Mouse (Mus musculus): ENCODE results near the gene Grip2.

Gene Grip2

DNA sequence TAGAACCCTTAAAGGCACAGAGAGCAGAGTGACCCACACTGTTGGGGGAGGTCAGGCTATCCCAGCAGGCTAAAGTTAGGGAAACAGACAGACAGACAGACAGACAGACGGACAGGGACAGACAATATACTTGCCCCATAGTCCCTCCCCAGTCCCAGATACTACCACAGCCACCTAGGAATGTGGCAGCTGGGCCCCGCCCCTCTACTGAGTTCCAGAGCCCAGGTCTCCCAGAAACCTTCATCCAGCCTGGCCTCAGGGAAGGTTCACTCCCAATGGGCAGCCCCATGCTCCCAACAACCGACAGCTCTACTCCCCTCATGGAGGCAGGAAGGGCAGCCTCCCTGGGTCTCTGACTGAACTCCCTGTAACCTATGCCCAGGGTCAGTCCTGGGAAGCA is 31.4 kb downstream of the Grip2 start:
- DNase-seq = no peak

DNA sequence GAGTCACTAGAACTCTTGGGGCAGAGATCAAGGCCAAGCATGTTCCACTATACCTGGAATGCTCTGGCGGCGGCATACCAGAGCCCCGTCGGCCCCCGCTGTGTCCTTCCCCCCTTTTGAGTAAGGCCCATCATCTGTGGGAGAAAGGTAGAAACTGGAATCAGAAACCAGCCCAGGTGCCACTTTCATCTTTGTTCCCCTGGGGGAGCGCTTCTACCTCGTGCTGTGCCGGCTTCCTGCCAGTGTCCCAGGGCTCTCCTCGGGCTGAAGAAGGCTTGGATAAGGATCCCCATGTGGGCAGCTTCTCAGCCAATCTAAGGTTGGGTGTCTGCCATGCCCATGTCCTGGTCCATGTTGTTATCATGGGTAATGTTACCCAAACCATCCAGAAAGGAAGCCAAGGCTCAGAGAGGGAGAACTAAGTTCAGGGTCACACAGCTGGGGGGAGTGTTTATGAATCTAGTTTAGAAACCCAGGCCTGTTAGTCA is 38.7 kb downstream of the Grip2 start:
- no peak for DNase-seq

DNA sequence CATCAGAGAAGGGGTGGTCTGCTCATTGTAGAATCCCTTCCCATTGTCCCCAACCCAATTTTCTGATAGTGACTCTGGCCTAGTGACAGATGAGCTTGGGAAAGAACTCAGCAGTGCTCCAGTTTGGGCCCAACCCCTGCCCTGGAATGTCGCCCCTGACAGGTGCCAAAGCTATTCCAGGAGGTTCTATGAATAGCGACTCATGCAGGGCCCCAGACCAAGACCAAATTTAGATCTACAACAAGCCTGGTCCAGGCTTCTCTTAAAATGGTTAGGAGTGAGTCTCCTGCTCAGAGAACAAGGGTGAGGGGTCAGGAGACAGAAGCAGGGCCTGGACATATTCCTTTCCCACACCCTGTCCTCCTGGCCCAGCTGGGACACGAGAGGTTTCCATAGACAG is 42.0 kb downstream of the Grip2 start:
- no peak for DNase-seq

DNA sequence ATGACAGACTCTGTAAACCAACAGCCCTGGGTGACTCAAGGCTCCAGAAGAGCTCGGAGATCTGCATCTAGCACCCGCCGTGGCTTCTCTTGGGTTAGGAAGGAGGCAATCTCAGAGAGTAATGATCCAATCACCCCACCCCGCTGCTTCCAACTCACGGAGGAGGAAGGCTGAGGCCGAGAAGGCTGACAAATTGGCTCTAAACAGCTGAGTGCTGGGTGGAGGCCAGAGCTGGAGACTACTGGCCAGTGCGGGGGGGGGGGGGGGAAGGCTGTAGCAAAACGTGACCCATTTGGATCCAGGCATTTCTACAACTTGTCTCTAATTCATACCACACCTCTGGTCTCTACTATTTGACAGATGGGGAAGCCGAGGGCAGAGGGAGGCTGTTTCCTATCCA is 47.8 kb downstream of the Grip2 start:
- DNase-seq = no peak

DNA sequence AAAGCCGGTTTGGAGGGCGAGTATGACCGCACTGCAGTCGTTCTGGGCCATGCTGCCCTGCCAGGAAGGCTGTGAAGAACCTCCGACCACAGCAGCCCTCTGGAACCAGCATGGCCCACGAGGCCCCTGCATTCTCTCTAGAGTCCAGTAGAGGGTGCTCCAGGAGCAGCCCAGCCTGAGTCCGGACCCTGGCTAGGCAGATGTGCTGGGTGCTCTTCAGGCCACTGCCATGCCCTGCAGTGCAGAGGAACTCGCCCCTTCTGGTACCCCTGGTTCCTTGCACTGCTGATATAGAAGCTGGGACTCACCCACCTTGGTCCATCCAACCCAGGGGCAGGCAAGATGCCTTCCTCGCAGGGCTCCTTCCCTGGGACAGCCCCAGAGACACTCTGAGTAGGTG is 50.5 kb downstream of the Grip2 start:
- peak; percentile 27 for DNase-seq

DNA sequence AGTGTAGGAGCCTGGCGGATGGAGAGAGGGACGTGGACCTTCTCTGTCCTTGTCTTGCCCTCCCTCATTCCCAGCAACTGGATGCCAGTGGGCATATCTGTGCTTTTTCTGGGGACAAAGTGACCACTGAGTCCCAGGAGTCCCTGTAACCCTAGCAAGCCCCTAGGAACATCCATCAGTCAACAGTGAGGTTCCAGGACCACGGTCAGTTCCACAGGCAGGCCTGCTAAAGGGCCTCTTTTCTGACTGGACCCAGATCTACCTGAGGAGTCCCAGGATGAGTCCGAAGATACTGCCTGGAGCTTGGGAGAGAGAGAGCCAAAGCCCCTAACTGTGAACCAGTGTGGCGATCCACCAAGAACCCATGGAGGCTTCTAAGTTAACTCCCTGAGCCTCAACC is 53.1 kb downstream of the Grip2 start:
- no peak for DNase-seq

DNA sequence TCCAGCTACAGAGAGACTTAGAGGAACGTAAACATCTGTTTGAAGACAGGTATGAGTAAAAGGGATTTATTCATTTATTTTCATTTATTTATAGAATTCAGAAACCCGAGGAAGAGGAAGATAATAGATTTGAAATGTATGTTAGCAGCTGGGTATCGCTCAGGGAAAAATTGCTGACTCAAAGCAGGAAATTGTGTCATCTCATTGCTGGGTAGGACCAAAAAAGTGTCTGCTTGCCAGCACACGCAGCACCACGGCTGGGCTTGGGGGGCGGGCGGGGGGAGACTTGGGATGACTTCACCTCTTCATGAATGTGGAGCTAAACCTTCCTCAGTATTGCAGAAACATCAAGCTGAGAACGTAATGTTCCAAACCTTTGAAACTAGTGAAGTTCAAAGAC is 59.5 kb downstream of the Grip2 start:
- no peak for DNase-seq

DNA sequence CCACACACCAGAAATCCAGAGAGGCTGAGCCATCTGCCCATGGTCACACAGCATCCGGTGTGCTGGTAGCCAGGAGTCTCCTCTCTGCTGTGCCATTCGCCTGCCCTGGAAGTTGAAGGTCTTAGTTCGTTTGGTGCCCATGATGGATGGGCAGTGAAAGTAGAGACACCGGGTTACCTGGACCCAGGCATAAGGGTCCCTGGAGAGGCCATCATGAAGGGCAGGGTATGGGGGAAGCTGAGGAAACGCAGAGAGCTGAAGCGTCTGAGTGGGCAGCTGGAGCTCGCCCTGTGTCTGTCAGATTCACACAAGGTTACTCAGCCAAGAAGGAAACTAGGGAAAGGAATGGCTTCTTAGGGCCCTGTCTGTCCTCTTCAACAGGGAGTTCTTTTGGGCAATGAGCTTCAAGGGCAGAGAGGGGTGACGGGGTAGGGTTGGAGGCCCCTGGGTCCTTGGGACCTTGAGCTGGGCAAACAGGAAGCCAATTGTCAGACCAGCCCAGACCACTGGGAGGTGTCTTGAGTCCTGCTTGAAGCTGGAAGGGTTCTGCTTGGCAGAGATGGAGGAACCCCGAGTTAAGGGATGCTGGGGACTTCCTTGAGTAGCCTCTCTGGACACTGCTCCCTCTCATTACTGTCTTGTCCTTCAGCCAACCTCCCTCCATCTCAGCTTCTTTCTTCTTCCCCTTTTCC is 64.9 kb downstream of the Grip2 start:
- DNase-seq = no peak

DNA sequence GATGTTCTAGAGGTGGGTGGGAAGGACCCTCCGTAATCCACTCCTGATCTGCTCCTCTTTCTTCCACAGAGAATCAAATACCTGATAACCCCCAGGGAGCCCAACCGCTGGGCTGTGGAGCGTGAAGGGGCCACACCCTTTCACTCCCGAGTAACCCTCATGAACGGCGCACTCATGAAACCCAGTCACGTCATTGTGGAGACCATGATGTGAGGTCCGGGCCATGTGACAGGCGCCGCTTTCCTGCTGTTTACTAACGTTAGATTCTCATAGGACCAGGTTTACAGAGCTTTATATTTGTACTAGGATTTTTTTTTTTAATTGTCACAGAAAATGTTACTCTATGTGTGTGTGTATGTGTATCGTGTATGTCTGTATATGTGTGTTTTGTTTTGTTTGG is 72.2 kb downstream of the Grip2 start:
- DNase-seq = no peak

DNA sequence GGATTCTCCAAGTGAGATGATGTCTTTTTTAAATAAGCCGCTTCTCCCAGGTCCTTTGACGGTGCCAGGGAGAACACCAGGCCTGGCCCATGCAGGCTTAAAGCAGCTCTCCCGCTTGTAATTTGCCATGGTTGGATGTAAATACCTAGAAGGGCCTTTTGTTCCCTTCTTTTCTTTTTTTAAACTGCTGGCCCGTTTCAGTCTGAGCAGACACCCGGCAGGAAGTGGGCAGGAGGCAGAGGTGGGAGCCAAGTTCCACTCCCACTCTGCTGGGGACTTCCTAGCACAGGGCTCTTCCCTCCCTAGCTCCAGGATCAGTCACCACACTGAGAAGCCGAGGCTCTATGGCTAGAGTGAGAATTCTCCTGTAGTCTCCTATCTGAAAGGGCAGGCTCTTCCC is 73.0 kb downstream of the Grip2 start:
- DNase-seq = no peak

DNA sequence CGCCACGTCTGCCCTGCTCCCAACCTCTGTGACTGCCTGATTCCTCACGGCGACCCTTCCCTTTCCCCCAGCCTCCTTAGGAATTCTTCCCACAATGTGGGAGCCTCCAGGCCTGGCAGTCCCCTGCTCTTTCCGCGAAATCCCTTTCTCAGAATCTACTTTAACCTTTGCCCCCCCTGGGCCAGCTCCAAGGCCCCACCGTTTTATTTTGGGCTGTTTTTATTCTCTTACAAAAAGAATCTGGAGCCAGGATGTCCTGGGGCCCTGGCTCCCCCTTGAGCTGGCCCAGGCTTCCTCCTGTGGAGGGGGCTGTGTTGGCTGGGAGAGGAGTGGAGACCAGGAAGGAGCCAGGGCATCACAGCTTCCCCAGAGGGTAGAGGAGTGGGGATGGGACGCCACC is 74.2 kb downstream of the Grip2 start:
- no peak for DNase-seq

DNA sequence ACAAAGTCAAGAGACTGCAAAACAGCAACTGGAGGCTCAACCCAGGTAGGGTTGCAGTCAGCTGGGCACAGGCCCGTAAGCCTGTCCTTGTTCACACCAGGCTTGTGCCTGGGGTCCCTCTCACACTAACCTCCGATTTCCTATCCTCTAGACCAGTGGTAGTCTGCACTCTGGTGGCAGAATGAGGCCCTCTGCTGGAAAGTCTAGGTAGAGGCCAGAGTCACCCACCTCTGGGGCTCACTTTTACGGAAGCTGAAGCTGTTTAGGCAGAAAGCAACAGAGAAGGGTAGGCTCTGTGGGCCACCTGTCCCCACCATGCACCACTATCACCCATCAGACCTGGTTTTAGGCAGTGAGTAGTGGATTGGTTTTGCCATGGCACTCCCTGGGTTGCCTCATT is 76.1 kb downstream of the Grip2 start:
- DNase-seq = no peak

DNA sequence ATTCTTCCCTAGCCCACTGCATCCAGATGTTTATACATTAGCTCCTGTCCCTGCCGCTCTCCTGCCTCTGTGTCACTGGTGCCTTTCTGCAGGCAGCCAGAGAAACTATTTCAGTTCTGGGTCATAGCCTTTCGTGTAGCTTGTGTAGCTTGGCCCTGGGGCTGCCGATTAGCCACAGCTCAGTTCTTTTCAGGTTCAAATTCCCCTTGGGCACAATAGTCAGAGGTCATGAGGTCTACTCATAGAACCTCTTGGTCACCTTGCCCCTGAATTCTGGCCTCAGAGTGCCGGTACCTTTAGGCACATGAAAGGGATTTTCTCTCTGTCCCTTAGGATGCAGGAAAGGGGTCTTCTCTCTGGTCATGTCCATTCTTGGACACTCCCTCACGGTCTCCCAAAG is 80.3 kb downstream of the Grip2 start:
- no peak for DNase-seq

DNA sequence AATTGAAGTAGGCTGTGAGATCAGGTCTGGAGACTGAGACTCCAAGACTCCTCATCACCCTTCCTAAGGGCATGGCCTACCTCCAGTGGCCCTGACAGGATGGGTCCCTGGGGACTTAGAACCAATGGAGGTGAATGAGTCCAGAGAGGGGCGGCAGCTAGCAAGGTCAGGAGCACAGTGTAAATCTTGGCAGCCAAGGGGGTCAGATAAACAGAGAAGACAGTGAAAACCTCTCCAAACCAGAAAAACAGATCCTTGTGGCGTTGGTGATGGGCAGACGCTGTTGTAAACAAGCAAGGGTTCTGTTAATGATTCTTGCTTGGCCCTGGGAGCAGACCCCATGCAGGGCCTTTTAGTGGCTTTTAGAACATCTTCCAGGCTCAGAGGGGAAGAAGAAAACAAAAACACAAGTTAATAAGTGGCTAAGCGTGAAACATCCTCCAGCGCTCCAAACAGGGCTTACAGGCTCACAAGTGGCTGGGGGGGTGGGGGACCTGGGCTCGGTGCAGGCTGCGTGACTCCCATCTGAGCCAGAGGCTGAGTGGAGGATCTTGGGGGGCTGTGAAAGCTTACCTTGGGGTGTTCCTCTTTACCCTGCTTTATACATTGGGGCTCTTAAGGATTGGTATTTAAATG is 81.0 kb downstream of the Grip2 start:
- DNase-seq = no peak

DNA sequence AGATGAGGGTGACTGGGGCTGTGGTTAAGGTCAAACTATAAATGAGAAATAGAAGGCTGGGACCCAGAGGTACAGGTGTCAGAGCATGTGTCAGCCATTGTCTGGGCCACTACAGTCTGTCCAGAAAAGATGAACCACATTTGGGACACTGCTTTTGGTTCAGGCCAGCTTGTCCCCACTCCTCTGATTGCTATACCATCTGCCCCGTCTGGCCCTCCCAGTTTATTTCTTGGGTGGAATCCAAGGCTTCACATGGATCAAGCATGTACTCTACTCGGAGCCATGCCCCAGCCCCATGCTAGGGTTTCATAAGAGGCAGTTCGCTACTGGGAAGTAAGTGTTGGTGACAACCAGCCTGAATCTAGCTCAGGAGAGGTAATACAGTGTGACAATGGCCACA is 81.8 kb downstream of the Grip2 start:
- no peak for DNase-seq

DNA sequence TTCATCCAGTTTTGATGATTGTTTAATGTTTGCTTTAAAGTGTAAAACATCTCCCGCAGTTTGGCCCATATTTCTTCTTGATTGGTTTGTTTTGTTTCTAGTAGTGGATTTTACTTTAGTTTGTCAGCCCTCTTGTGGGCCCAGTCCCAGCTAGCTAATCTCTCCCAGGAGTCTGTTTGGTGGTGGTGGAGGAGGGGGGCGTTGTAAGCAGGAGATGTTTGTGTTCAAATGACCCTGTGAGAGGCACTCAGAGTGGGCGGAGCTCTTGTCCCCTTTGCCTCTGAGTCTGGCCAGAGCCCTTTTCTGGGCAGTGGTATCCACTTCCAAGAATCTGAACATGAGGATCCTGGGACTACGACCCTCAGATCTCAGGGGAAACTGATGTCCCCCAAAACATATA is 83.2 kb downstream of the Grip2 start:
- DNase-seq = no peak

DNA sequence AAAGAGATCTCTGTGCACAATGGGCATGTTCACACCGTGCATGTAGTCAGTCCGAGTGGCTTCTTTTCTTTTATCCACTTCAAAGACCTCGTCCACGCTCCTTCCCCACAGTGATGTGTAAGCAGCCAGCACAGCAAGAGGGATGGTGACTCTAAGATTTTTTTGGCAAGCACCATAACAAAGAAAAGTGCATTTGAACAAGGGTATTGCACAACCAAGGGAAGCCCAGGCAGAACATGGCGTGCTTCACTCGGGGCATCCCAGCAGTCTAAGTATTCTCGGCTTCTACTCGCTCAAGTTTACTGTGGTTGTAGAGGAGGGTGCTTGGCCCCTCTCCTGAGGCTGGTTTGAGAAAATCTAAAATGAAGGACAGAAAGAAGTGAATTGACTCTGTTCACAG is 84.1 kb downstream of the Grip2 start:
- DNase-seq = no peak

DNA sequence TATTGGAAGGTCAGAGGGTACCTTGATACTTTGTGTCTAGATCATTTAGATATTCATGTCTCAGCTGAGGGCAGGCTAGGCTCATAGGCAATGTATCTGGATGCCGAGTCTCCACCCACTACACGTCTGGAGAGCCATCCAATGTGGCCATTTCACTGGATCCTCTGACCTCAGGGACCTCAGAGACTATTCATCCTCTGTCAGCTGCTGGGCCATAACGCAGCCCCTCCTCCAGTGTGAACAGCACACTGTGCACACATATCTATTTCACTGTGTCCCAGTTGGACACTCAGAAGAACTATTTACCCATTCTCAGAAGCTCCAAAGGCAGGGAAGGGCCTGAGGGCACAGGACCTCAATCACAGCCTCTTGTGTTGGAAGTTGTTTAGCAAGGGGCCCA is 84.6 kb downstream of the Grip2 start:
- DNase-seq = no peak

DNA sequence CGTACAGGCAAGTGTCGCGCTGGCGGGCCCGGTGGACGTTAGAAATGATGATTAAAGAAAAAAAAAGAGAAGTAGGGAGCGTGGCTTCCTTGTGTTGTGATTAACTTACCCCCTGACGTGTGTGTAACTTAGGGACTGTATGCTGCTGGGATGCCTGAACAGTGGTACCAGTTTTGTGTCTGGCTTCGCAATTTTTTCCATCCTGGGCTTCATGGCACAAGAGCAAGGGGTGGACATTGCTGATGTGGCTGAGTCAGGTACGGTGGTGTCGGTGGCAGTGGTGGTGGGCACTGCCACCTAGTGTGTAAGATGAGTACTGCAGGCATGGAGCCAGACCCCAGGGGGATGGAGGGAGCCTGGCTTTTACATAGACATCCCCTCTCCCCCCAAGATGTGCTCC is 86.0 kb downstream of the Grip2 start:
- DNase-seq = peak; percentile 66

DNA sequence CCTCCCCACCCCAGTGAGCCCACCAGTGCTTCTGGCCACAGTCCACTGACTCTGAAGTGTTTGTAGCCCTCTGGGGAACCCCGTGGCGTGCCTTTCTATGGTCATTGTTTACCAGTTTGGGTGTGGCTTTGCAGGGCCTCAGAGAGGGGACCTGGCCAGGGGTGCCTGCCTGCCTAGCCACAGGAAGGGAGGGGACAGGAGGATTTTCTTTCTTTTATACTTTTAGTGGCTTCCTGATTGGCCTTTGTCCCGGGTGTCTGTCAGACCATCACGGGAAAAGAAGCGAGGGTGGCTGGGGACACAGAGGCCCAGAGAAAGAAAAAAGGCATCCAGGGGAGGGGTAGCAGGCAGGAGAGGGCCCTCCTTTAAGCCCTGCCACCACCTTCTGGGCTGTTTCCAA is 89.0 kb downstream of the Grip2 start:
- DNase-seq = no peak

DNA sequence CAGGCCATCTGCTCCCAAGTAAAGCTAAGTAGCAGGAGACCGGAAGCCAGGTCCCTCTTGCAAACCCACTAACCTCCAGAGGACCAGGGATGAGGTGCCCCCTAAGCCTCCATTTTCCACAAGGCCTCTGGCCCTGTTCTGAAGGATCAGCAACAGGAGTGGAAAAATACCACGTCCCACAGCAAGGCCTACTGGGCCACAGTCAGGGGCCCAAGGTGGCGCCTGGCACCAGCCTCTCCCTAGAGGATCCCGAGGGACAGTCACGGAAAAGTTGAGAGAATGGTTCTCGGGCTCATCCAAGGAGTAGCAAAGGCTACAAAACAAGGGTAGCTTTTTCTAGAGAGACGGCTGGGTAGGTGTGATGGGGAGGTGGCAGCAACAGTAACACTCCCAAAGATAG is 89.6 kb downstream of the Grip2 start:
- no peak for DNase-seq

DNA sequence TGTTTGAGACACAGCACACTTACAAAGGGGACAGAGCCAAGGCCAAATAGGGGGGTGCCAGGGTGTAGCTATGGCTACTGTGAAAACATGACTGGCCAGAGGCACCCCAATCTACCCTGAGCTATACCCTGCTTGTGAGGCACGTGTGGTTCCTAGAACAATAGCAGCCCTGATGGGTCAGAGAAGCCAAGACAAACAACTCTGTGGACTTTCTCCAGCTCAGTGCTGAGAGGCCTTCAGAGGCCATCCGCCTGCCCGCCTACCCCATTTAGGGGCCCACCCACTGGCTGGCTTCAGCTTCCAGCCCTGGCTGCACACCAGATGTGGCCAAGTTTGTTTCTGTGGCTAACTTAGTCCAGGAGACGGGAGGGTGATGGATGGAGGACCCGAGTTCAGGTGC is 90.6 kb downstream of the Grip2 start:
- no peak for DNase-seq

DNA sequence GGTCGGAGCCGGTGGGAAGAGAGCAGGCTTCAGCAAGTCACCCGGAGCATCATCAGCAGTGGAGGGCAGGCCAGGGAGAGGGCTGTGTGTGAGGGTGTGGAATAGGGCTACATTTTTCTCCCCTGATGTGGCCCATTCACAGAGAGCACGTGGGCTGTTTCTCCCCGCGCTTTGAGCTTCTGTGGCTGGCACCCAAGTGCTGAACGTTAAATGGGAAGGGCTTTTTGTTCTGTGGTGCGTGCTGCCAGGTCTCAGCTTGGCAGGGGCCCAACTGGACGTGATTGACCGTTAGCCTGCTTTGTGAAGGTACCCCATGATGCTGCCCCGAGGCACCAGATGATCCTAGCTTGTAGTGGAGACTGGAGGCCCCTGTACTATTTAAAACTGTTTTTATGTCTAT is 94.9 kb downstream of the Grip2 start:
- no peak for DNase-seq

DNA sequence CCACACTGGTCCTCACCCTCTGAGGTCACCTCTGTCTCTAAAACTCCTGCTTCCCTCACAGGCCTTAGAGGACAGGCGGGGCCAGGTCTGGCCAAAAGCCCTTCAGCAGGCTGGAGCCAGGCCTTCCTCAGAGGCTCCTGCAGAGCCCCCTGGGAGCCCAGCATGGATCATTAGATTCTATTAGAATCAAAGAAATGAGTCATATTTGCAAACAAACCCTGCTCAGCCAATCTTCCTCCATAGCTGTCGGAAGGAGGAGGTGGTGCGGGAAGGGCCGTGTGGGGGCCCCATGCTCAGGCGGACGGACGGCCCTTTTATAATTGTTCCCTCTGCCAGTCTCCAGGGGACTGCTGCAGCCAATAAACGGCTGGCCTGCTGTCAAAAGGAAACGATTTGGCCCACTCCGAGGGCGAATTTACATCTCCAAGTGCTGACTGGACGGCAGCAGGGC is 97.3 kb downstream of the Grip2 start:
- DNase-seq = no peak
